Mouse (Mus musculus) 3134 (cell line): ENCODE results near the gene Mfn1.
A peak's percentile ranks its signal among the peaks of the same experiment; 100 is the strongest.

Experiments used
- DNase-seq: peaks from one replicate; pipeline ENCODE4 v3.0.0-alpha.2; 2011; ENCODE audit warnings: low spot score; ENCODE audit not compliant: insufficient read length; ENCODE audit errors: extremely low read depth

The Mfn1 gene

DNA sequence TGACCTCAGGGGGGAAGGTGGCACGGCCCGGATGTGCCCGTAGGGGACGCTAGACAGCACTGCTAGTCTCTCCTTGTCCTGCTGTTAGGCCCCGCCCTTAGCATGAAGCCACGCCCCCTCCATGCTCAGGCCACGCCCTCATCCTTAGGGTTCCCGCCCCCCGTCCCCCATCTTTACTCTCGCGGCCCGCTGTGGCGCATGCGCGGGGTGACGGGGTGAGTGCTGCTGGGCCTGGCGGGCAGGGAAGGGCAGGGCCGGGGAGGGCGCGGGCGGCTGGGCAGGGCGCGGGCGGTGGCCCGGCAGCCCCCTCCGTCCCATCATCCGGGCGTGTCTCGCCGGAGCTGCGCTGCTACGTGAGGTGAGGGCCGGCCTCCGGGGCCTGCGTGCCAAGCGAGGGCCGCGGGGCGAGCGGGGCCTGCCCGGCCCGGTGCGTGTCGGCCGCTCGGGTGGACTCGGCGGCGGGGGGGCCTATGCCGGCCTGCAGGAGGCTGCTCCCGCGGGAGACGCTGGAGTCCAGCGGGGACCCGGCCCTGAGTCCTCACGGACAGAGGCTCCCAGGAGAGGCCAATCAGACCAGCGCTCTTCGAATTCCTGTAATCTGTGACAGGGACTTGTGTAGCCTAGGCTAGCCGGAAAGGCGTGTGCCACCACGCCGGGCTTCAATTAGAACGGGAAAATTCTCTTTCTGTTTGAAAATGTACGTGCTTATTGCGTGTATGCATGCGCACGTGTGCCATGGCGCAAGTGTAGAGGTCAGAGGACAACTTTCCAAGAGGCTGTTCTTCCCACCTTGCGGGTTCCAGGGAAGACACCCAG is 18.7 kb upstream of the Mfn1 start:
- peak; percentile 99 for DNase-seq

DNA sequence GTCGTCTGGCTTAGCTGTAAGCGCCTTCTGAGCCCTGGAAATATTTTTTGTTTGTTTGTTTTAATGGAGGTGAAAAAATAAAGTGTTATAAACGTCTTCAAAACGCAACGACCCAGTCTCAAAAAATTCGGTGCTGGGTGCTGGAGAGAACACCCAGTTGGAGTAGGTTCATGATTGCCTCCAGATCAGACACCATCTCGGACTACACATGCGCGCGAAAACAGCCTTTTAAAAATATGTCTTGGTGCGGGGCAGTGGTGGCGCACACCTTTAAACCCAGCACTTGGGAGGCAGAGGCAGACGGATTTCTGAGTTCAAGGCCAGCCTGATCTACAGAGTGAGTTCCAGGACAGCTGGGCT is 18.1 kb upstream of the Mfn1 start:
- DNase-seq, result no peak

DNA sequence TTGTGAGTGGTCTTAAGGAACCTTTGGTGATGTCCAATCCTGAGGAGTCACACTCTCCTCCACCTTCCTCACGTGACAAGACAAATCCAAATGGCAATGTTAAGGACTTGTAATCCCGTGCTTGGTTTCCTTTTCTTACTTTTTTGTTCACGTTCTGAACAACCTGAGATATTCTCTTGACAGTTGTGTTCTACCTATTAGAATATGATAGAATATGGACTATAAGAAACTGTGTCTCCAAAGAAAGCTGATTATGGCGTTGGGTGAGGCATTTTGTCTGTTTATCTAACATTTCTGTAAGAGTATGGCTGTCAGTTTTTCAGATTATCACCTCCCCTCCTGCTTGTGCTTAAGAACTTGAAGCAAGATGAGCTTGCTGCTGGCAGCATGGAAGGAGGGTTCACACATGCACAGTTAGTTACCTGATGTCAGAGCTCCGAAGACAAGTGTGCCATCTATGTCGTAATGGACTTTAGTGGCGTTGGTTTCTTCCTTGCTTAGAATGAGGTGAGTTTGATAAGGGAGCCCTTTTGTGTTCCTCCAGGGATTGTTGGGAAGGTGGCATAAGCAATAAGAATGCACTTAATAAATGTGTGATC is 16.5 kb upstream of the Mfn1 start:
- no peak for DNase-seq

DNA sequence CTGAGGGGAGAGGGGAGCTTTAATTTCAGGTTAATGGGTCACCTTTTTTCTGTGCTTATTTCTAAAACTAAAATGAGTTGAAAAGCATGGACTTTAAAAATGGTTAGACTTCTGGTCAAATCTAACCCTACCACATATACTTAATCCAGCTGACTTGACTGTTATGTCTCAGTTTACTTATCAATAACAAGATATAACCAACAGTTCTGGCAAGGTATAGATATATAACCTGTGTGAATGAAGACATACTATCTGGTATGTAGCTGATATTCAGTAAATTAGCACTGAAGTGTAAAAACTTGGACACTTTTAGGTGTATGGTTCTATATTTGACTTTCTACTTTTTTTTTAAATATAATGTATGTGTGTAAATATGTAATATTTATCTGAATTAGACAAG is 15.7 kb upstream of the Mfn1 start:
- DNase-seq, result no peak

DNA sequence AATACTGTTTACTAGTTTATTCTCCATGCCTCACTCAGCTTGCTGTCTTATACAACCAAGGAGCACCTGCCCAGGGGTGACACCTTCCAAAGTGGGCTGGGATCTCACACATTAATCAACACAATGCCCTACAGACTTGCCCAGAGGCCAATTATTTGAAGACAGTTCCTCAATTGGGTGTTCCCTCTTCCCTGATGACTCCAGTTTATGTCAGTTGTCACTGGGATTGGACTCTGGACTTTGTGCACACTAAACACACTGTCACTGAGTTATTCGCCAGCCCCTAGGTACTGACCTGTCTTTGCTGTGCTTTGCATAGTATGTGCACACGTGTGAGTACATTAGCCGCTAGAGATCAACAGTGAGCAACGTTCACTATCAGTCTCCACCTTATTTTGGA is 2.1 kb upstream of the Mfn1 start:
- DNase-seq, result no peak

DNA sequence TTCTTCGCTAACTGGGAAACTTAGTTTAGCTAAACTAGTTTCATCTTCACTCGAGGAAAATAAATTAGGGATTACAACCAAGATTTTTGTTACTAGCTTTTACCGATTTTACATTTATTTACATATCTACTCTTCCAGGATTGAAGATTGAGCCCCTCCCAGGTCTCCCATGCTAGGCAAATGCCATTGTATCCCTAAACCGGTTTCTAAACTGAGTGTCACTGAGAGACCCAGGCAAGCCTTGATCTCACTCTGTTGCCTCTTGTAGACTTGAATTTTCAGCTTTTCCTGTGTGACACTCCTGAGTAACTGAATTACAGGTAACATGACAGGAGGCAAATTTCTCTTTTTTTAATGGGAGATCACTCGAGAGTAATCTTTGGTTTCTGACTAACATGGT is 776 bp downstream of the Mfn1 start:
- no peak for DNase-seq

DNA sequence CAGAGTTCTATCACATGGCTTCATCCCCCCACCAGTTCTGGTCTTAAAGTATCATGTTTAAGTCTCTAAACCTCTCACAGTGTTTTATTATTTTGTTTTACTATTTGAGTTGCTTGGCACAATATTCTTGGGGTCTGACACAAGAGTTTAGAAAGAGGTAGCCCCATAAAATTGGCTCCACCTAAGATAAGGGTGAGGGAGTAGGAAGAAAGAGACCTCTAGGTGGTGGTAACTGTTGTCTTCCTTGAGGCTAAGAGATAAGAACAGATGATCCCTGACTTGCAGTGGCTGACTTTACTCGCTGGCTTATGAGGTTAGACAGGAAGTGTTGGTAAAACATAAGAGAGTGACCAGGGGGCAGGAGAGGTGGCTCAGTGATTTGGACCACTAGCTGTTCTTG is 6.4 kb downstream of the Mfn1 start:
- DNase-seq, result no peak

DNA sequence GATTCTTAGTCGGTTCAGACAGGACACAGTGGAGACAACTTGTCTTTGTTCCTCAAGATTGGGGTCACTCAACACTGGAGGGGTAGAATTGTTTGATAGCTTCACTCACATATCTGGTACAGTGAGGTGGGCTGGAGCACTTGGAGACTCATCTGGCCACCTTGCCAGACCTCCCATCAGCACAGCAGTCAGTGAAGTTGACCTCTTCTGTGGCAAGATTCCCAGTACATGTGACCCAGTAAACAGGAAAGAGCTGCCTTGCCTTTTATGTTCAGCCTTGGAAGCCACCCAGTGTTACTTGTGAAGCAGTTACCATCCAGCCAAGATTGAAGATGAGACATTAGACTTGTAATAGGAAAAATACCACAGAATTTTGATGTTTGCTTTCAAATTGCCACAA is 8.3 kb downstream of the Mfn1 start:
- no peak for DNase-seq

DNA sequence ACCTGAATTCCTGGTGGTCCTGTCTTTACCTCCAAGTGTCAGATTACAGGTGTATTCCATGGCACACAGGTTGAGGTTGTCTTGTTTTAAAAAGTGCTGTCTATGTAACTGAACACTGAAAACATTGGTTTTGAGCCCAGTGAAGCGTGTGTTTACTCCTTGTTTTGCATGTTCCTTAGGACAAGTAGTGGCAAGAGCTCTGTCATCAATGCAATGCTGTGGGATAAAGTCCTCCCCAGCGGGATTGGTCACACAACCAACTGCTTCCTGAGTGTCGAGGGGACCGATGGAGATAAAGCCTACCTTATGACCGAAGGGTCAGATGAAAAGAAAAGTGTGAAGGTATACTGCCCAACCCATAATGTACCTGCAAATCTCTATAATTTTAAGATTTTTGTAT is 8.8 kb downstream of the Mfn1 start:
- DNase-seq, result no peak

DNA sequence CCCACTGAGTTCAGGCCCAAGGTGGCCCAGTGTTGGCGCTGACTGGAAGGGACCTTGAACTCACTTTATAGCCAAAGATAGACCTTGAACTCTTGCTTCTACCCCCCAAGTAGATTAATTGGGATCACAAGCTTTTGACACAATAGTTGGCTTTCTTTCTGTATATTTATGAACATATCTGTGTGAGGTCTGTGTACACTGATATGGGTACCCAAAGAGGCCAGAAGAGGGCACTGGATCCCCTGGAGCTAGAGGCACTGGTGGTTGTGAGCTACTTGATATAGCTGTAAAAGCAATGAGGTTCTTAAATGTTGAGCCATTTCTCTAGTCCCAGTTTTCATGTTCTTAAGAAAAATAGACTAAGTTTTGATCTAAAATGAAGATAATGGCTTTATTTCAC is 23.8 kb downstream of the Mfn1 start:
- no peak for DNase-seq

DNA sequence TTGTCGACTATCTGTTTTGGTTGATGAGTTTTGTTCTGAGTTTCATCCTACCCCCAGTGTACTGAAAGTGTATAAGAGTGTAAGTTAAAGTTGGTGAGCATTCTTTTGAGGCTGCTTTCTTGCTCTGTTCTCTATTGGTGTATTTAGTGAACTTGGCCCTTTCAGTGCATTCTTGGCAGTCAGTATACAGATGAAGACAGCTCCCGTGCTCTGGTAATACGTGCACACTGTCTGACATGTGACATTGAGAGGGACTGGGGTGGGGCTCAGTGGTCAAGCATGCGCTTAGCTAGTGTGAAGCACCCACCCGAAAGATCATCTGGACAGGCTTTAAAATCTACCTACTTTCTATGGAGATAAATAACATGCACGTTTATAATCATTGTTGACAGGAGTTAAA is 34.1 kb downstream of the Mfn1 start:
- no peak for DNase-seq

DNA sequence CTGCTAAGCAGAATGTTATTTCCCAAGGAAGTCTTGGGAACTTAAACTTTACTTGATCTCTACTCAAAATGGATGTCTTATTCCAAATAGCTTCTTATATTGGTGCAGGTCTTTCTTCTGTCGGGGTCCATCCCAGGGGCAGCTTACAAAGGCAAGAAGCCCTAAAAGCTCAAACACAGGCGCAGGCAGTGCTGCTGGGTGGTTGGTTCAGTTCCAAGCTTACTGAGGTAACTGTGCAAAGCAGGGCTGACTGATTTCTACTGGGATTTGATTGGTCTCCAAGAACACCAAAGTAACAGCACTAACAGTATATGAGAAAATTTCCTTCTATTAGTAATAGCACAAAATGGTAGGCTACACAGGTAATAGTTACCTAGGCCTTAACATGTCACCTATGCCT is 43.8 kb downstream of the Mfn1 start:
- DNase-seq, result no peak

DNA sequence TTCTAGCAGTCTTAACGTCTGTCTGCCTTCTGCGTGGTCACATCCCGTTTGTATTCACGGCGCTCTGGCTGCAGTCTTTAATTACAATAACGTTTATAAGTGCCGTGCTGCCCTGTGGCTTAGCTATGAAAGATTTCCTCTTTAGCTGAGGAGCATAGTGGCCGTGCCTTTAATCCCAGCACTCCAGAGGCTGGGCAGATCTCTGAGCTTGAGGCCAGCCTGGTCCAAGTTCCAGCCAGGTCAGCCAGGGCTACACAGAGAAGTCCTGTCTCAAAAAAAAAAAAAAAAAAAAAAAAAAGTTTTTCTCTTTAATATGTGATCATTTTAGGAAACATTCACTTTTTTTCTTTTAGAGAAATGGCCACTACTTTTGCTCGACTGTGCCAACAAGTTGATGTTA is 44.6 kb downstream of the Mfn1 start:
- DNase-seq, result no peak

DNA sequence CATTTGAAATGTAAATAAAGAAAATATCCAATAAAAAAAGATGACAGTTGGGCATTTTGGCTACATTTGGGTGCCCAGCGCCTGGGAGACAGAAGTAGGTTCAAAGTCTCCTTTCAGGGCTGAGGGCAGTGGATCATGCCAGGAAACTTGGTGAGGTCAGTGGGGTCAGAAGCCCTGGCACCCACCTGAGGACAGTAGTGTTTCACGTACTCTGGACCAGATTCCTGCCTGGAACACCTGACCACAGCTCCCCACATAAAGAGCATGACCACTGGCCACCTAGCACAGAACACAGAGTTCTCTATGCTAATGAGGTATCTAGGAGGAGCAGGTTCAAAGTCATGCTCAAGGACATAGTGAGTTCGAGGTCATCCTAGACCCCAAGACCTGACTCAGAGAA is 45.9 kb downstream of the Mfn1 start:
- DNase-seq, result no peak

DNA sequence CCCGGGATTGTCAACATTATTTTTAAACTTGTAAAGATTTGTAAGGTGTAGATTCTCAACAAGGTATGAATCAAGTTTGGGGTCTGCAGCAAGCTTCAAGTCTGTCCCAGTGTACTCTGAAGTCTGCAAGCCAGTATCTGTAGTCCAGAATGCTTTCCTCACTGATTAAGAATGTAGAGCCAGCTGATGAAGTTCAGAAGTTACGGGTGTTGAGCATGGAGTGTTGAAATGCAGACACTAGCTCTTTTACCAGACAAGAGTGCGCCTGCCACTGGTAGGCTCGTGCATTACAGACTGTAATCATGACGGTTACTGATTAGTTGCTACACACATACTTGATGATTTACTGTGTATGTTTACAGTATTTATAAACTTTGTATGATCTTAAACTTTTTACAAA is 49.5 kb downstream of the Mfn1 start:
- no peak for DNase-seq

DNA sequence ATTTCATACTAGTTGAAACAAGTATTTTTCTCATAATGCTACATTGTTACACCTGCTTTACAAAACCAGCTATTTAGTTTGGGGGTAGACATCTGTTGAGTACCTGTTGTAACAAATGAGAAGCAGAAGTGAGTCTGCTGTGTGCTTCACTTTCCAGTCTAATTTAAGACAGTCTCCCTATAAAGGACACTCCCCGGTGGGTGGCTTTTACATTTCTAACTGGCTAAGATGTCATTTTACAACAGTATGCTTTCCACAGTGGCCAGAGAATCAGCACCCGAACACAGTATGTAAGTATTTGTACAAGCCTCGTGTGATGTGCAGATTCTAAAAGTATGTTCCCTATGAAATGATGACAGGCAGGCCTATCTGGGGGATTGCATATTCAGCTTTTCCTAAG is 51.5 kb downstream of the Mfn1 start:
- no peak for DNase-seq

DNA sequence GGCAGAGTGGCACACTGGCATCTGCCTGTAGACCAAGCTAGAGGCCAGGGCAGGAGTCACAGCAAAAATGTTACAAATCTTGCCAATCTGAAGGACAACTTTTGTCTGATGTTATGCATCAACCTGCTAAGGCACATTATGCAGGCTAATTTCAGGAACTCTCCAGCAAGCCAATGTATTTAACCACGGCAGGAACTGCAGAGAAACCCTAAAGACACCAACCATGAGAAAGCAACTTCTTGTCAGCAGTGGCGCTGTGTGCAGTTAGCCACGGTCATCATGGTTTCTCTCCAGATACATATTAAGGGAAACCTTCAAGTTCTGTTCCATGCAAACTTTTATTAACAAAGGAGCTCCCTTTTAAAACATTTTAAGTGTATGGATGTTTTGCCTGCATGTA is 52.6 kb downstream of the Mfn1 start:
- DNase-seq, result no peak

DNA sequence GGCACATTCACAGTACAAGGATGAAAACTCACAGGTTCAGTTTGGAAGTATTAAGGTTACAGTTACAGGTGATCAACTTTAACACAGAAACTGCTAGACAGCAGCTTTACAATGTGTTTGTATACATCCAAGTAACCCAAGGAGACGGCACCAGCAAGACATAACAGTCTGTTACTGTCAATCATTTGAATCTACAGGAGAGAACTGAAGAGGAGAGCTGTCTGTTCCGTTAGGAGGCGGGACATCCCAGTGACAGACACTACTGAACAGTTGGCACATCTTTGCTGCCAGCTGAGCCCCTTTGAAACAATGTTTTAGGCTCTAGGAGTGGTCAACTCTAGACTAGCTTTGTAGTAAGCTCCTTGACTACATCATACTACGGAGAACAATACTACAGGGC is 54.2 kb downstream of the Mfn1 start:
- no peak for DNase-seq

DNA sequence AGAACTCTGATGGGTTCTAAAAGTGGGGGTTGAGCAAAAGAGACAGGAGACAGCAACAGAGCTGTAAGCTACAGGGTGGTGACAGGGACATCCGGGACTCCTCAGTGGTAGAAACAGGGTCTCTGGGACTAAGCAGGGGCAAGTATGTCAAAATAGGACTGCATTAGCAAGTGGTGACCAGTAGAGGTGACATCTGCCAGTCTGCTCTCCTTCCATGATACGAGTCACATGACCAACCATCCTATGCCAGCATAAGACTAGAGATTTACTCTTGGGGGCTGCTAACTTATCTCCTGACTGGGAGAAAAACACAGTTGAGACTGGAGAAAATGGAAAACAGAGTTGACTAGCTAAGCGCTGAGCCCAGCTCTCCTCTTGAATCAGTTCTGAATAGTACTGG is 57.0 kb downstream of the Mfn1 start:
- DNase-seq, result no peak

DNA sequence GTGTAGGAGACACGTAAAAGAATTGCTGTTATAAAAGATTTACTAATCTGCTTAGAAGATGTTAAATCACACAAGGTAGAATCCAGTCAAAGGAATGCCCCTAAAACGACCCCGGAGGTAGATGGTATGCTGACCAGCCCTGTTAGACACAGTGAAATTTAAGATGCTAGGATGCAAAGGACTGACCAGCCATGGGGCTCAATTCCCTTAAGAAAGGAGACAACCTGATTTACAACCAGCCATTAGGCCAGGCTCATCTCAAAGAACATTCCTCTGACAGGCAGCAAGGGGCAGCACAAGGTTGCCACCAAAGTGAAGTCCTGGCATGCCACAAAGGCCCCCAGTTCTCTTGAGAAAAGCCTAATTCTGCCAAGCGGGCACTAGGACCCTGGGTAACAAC is 65.8 kb downstream of the Mfn1 start:
- DNase-seq, result no peak

DNA sequence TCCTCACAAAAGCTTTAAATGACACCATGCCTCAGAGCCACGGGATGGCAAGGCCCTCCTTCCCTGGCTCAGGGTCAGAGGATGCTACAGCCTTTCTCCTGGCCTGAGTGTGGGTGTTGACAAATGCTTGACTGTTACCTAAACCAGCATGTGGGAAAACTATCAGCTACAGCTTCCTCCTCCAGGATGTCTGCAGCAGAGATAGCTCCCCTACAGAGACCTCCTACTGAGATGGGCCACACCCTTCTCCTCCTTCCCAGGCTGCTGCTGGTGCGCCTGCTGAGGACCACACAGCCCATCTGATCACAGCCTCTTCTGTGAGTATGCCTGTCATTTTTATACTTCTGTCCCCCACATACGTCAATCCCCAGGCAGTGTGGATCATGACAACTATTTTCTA is 70.1 kb downstream of the Mfn1 start:
- no peak for DNase-seq

DNA sequence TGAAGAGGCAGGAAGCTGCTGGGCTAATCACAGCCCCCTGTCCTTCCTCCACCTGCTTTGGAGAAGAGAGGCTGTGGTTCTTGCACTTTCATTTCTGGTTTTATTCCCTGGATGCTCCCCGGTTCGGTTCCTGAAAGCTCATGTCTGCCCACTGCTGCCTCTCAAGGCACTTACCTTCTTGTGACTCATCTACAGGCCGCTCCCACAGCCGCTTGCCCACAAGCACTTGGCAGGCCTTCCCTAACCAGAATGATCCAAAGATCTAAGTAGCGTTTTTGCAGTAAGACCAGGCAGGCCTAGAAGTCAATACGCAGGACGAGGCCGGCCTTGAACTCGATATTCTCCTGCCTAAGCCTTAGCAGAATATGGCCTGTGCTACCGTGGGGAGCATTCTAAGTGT is 71.8 kb downstream of the Mfn1 start:
- DNase-seq, result peak; percentile 84

DNA sequence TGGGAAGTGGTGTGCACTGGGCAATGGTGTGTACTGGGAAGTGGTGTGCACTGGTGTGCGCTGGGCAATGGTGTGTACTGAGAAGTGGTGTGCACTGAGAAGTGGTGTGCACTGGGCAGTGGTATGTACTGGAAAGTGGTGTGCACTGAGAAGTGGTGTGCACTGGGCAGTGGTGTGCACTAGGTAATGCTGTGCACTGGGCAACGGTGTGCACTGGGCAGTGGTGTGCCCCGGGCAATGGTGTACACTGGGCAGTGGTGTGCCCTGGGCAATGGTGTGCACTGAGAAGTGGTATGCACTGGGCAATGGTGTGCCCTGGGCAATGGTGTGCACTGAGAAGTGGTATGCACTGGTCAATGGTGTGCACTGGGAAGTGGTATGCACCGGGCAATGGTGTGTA is 80.0 kb downstream of the Mfn1 start:
- DNase-seq, result no peak
